Mouse (Mus musculus): ENCODE results near the gene Celf2.

The Celf2 gene

GRCm38 (mm10) chr2:7260186-7260585, 249.2 kb downstream of the Celf2 start:
- peak; percentile 8 to 38 for DNase-seq

GRCm38 (mm10) chr2:7259616-7260015, 249.7 kb downstream of the Celf2 start:
- no peak for DNase-seq

DNA sequence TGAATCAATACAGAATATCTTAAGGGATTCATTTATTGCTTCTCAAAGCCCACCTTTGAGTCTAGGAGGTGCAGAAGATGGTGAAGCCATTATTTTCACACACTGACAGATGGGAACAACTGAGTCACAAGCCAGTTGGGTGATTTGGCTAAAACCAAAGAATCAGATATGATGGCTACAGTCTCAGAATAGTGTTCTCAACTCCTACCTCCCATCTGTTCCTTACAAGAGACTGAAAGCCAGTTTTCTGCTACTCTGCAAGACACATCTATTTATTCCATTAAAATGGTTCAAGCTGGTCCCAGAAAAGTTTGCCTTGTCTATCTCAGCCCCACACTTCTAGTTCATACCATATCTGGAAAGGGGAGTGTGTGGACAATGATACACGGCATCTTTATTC, 253.3 kb downstream of the Celf2 start:
- DNase-seq, result no peak

DNA sequence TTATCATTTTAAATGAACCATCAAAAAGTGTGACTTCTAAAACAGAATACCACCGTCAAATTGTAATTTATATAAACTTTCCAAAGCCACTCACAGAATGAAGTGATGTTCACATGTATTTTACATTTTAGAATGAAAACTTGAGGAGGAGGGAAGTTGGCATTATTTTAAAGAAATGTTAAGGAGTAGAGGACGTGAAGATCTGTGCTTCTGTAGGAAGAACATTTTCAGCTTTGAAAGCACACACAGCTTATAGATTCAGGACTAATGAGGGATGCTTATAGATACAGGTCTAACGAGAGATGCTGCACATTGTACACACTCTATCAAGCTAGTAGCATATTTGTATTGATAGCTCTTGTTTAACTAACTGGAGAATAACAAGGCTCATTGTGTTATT, 254.0 kb downstream of the Celf2 start:
- no peak for DNase-seq

DNA sequence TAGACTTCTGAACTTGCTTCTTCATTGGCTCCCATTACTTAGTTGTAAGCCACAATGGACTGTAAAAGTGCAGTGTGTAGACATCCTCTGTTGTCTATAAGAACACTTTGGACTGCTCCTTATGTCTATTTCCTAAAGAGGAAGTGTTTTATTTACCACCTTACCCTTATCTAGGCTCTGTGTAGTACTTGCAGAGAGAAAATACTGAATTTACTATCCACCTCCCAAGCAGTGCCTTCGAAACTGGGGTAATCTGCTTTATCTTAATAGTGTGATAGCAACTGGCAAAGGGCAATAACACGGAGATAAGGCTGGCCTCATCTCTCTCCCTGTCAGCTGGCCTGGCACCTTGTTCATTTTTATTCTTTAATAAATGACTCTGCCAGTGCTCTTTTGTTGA, 259.0 kb downstream of the Celf2 start:
- DNase-seq, result no peak

- DNase-seq, result no peak
These were observed 260.4 kb downstream of the Celf2 start for GRCm38 (mm10) chr2:7249002-7249401.

- DNase-seq, result peak; percentile 35 to 56
These were observed 263.2 kb downstream of the Celf2 start for GRCm38 (mm10) chr2:7245958-7246774.

- peak in 1 of 2 experiments; percentile 40 for DNase-seq
These were observed 267.2 kb downstream of the Celf2 start for GRCm38 (mm10) chr2:7242139-7242538.

DNA sequence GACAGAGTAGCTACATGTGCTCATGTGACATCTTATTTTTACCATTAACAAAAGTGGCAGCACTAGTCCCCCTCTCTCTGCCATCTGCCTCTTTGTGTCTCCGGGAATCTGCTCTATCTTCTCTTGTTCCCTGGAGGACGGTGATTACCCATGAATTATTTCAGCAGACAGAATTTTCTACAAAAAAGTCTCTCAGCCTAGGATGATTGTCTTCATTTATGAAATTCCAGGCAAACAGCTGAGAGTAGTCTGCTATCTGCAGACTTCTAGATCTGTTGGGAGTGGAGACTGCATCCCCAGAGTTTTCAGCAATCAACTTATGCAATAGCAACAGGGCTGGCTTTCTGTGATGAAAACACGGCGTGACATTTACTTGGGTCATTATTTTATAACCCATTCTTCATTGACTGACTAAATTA, 267.8 kb downstream of the Celf2 start:
- DNase-seq, result peak; percentile 7 to 31

DNA sequence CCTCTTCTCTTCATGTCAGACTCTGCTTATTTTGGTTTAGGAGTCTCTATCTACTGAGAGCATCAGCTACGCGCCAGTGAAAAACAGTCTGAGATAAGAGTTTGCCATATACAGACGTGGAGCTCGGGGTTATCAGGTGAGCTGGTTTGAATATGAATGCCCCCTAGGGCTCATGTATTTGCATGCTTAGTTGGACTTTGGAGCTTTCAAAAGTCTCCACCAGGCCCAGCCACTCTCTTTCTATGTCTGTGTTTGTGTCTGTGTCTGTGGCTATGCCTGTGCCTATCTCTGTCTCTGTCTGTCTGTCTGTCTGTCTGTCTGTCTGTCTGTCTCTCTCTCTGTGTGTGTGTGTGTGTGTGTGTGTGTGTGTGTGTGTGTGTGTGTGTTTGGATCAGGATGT, 272.1 kb downstream of the Celf2 start:
- no peak for DNase-seq

DNA sequence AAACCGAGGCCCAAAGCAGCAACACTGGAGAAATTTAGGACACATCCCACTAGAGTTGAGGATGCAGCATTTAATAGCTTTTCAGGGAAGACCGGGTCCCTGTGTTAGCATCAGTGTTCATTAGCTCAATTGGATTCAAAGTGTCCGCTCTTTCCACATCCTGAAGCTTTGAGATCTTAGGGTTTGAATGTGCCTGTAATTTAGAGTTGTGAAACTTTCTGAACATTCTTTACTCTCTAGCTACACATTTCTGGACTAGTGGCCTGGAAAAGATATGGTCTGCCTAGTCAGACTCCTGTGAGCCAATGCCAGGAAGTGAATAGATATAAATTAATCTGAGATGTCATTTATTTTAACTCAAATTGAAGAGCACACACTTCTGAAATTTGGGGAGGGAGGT, 272.9 kb downstream of the Celf2 start:
- no peak for DNase-seq

DNA sequence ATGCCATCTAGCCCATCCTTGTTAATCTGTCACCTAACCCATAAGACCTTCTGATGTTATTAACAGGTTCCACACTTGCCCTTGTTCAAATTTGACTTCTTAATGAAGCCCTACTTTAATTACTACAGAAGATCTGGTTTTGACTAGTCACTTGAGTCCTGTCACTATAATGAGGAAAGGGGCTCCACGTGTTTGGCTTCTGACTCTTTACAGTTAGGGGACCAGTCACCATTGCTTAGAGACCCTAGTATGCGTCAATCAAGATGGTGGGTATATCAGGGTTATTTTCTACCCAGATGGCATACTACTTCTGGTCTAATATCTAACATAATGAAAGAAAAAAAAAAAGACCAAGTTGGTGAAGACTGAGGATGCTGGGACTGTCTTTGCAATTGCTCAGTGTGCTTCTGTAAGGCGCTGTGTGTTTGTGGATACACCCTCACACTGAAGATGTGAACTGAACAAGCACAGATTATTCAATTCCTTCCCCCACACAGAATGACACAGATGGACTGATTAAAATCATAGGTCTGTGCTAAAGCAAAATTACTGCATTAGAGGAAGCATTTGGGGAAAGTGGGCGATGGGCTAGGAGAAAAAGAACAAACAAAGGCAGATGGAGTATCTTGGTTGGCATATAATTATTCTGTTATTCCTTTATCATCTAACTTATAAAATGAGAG, 274.2 kb downstream of the Celf2 start:
- DNase-seq, result no peak

DNA sequence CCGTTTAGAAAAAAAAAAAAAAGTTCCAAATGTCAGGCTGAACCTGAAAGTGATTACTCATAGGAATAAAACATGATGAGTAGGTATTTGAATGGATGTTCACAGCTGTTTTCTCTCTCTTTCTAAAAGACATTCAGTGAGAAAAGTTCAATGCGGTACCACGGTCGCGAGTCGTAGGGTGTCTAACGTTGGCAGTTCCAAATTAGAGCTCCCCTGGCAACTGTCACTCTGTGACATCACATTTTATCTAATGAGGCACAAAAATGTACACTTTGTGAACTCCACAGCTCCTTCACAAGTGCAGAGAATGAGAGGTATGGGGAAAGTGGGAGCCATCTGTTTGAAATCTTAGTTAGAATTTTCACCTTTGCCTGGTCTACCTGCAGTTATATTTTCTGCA, 274.8 kb downstream of the Celf2 start:
- no peak for DNase-seq

DNA sequence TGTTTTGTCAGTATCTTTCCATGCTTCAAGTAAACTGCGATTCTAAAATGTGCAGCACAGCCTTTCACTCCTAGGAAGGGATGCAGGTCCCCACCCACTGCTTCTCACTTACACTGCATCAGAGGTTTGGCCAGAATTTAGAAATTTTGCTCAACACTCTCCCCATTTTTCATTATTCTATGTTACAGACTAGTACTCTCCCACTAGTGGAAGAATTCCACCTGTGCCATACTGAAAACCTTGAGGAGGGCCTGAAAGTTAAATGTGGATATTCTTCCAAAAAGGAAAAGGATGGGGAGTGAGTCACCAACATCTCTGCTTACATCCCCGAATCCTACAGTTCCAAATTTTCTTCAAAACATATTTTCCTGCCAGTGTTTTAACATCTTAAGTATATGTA, 276.0 kb downstream of the Celf2 start:
- no peak for DNase-seq

DNA sequence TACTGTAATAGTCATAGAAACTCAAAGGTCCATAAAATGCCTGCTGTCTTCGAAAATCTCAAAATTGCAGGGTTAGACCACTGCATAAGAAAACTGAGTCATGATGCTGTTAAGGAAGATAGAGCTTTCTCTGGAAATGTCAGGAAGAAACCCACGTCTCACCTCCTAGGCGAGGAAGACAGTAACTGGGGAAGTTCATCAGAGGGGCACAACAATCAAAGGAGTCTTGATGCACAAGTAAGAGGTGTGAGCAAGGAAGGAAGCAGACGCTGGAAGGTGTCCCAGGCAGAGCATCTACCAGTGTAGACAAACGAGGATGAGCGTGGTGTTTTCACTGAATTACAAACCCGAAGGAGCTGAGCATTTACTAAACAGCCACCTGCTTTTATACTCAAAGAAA, 282.6 kb downstream of the Celf2 start:
- no peak for DNase-seq

DNA sequence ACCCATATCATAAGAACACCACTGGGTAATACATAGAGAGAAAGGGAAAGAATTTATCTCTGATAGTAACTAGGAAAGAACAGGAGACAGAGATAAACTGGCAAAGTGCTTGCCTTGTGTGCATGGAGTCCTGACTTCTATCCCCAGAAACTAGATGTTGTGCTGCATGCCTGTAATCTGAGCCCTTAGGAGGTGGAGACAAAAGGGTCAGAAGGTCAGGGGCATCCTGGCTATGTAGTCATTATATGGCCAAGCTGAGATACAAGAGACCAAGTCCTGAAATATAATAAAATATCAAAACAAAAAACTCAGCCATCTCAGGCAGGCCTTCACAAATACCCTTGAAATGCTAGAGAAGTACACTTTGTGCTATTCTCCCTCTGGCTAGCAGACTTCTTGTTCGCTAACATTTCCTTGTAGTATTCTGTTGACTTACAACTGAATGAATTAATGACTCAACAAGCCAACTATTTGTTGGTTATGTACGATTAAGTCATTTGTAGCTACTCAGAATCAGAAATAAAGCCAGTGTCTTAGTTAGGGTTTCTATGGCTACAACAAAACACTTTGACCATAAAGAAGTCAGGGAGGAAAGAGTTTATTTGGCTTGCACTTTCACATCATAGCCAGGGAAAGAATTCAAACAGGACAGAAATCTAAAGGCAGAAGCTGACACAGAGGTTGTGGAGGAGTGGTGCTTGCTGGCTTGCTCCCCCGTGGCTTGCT, 284.9 kb downstream of the Celf2 start:
- DNase-seq, result no peak

- no peak for DNase-seq
These were observed 285.8 kb downstream of the Celf2 start for GRCm38 (mm10) chr2:7223538-7223937.

DNA sequence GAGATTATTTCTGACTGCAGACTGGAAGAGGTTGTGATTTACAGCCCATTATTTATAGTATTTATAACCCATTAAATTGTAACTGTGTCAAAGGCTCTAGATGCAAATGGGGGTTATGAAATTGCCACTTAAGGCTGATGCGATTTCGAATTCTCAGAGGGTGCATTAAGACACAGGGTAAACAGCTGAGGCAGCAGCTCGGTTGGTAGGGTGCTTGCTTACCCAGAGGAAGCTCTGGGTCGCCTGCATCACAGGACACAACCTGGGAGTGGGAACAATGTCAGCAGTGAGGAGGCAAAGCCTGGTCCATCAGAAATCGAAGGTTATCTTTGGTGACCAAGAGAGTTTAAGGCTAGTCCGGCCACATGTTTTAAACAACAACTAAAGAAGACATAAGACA, 286.5 kb downstream of the Celf2 start:
- DNase-seq, result no peak

- no peak for DNase-seq
These were observed 287.5 kb downstream of the Celf2 start for GRCm38 (mm10) chr2:7221856-7222255.

DNA sequence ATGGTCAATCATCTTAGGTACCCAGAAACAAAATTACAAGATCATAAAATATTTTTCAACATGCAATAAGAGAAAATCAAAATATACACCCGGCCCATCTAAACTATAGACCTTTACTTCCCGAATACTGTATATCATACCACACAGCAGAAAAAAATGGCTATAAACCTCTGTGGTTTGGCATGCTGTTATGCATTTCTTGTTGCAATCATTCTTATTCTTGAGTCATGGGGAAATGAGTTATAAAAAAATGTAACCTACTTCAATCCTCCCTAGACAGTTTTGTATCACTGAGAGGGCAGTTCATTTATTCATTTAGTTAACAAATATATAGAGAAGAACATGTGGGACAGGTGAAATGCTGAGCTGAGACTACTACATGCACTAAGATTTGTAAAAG, 291.3 kb downstream of the Celf2 start:
- DNase-seq, result no peak

GRCm38 (mm10) chr2:7207691-7208504, 301.5 kb downstream of the Celf2 start:
- no peak for DNase-seq

DNA sequence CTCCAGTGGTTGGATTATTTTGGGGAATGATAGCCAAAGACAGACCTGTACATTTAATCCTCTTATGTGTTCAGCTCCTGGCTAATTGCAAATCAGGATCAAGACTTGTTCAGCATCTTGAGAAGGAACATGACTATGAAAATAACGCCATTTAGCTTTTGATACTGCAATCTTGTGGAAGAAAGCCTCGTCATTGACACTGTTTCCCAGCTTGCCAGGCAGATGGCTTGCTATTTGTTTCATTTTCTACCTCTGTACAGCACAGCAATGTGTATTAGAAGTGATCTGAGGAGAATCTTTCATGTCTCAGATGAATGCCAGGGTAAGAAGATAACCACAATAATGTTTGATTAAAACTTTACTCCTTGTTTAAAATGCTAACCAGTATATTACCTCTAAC, 315.9 kb downstream of the Celf2 start:
- no peak for DNase-seq

- DNase-seq, result no peak
These were observed 330.2 kb downstream of the Celf2 start for GRCm38 (mm10) chr2:7179186-7179585.
